Mouse (Mus musculus): ENCODE measurements around the gene Suz12.

DNA sequence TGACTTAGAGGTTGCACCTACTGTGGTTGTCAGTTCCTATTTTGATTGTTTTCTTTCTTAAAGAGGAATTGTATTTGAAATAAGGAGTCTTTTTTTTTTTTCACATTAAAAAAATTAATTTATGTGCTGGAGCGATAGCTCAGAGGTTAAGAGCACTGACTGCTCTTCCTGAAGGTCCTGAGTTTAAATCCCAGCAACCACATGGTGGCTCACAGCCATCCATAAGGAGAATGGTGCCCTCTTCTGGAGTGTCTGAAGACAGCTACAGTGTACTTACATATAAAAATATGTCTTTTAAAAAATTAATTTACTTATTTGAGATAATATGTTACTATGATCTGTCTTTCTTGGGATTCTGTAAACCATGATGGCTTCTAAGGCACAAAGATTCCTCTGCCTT lies 26.9 kb downstream of the Suz12 start:
- TF ChIP-seq POLR2A (IDR thresholded peaks at IDR 0.05; ENCODE audit: borderline replicate concordance, insufficient read depth, low read length) (no peak), CTCF (IDR thresholded peaks at IDR 0.05; ENCODE audit: borderline replicate concordance, insufficient read depth, low read depth, low read length) (no peak)
